Mouse (Mus musculus) heart, adult 2 months (tissue): ENCODE results near the gene Notch4.

Source experiments
- CTCF ChIP-seq: fragments of 200-600 bp; IDR thresholded peaks from 2 replicates; pipeline ENCODE4 v1.8.1; 2022; ENCODE audit warnings: antibody characterized with exemption, mild to moderate bottlenecking, moderate library complexity
- POLR2A ChIP-seq: fragments of 200-500 bp; IDR thresholded peaks from 2 replicates; pipeline ENCODE4 v1.6.1; 2011; ENCODE audit warnings: mild to moderate bottlenecking, low read depth, low read length, control low read depth; ENCODE audit not compliant: insufficient read depth

- TF ChIP-seq CTCF (no peak), POLR2A (peak; percentile 87)
These were observed 27.9 kb downstream of the Notch4 start for GRCm38 (mm10) chr17:34591994-34592375.
